Mouse (Mus musculus): ENCODE results near the gene Slc12a5. TPM values are rescaled to one million over a fixed set of nuclear protein-coding genes. Genes with fewer than 3 reads are reported as not detected.
A peak's percentile ranks its signal among the peaks of the same experiment; 100 is the strongest.

The Slc12a5 gene
- polyA plus RNA-seq, 1 experiment from 2014 or later = 0.57 TPM

DNA sequence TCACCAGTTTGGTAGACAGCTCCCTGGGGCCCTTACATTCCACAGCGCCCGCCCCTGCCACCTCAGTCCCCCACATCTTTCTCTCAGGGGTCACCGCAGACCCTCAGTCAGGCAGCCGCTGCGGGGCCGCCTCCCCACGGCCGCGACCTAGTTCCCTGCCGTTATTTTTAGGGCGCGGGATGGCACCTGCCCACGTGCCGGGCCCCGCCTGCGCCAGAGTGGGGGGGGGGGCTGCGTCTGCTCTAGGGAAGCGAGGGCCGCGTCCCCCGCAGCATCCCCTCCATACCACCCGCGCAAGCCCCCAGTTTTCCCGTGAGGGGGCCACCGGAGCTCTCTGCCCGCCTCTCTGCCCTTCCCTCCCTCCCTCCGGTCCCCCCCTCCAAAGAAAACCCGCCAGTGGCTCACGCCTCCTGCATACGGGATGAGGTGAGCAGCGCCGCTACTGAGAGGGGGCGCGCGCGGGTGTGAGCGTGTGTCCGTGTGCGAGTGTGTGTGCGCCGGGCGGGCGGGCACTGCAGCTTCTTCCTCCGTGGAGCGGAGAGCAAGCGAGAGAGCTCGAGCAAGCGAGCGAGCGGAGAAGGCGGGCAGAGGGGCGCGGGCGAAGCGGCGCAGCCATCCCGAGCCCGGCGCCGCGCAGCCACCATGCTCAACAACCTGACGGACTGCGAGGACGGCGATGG, 7.3 kb downstream of the Slc12a5 start:
- Histone ChIP-seq H3K4me2 (peak overlapping the region; percentile 59), H3K36me3 (ENCODE audit: insufficient read depth) (no peaks in the 10 kb centered on the region), H3K4me3 (ENCODE audit: low read depth, low read length) (peak overlapping the region; percentile 21), H3K9ac (no peak overlapping the region), H3K27ac (ENCODE audit: low read depth) (no peak overlapping the region), H3K27me3 (ENCODE audit: insufficient read depth, low read length) (peaks cover 61% of the 10 kb centered on the region), H3K4me1 (ENCODE audit: insufficient read depth) (no peaks in the 10 kb centered on the region), H3K9me3 (ENCODE audit: low read depth, low read length) (no peaks in the 10 kb centered on the region)
- WGBS = 3% methylated on average over 64 of the region's 65 CpGs
- ATAC-seq (ENCODE audit: insufficient read depth) (peak; percentile 22; the same call in 1 of the 2 replicates), DNase-seq (no peak)
- TF ChIP-seq CTCF (IDR thresholded peaks at IDR 0.05; ENCODE audit: low read depth) = no peak

DNA sequence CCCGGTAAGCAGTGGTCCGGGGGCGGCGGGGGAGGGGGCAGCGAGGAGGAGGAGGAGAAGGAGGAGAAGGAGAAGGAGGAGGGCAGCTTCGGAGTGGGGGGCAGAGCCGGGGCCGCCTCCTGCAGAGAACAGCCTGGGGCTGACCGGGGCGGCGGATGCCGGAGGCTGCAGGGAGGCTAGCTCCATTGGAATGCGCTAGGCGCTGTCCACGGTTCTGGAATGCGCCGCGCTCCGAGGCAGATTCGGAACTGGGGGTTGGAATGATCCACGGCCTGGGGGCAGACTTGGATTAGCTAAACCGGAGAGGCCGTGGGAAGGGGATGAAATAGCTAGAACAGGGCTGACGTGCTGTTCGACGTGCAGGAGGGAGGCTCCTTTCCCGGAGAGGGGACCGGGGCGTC, 7.8 kb downstream of the Slc12a5 start:
- TF ChIP-seq CTCF (IDR thresholded peaks at IDR 0.05; ENCODE audit: low read depth) = no peak
- no peaks in the 10 kb centered on the region for H3K4me1 ChIP-seq (ENCODE audit: insufficient read depth)
- peak; percentile 84 for ATAC-seq (ENCODE audit: insufficient read depth)
- no peak overlapping the region for H3K27ac ChIP-seq (ENCODE audit: low read depth)
- no peak overlapping the region for H3K9ac ChIP-seq
- H3K27me3 ChIP-seq (ENCODE audit: insufficient read depth, low read length) = peaks cover 61% of the 10 kb centered on the region
- DNase-seq = peak; percentile 94
- no peaks in the 10 kb centered on the region for H3K9me3 ChIP-seq (ENCODE audit: low read depth, low read length)
- whole genome bisulfite sequencing = under 1% methylated on average over 29 of the region's 29 CpGs
- no peaks in the 10 kb centered on the region for H3K36me3 ChIP-seq (ENCODE audit: insufficient read depth)
- H3K4me3 ChIP-seq (ENCODE audit: low read depth, low read length) = peak overlapping the region; percentile 21
- peak overlapping the region; percentile 59 for H3K4me2 ChIP-seq

- 5% methylated on average over 21 of the region's 21 CpGs for WGBS
- ATAC-seq (ENCODE audit: insufficient read depth) (no peak), DNase-seq (no peak)
- no peak for TF ChIP-seq CTCF (IDR thresholded peaks at IDR 0.05; ENCODE audit: low read depth)
- no peaks in the 10 kb centered on the region for H3K36me3 ChIP-seq (ENCODE audit: insufficient read depth)
- no peak overlapping the region for H3K27ac ChIP-seq (ENCODE audit: low read depth)
- peaks cover 61% of the 10 kb centered on the region for H3K27me3 ChIP-seq (ENCODE audit: insufficient read depth, low read length)
- H3K9ac ChIP-seq = no peak overlapping the region
- no peaks in the 10 kb centered on the region for H3K4me1 ChIP-seq (ENCODE audit: insufficient read depth)
- no peak overlapping the region for H3K4me3 ChIP-seq (ENCODE audit: low read depth, low read length)
- H3K9me3 ChIP-seq (ENCODE audit: low read depth, low read length) = no peaks in the 10 kb centered on the region
- H3K4me2 ChIP-seq = no peak overlapping the region
Observed at GRCm38 (mm10) chr2:164969348-164969781, 8.8 kb downstream of the Slc12a5 start.

DNA sequence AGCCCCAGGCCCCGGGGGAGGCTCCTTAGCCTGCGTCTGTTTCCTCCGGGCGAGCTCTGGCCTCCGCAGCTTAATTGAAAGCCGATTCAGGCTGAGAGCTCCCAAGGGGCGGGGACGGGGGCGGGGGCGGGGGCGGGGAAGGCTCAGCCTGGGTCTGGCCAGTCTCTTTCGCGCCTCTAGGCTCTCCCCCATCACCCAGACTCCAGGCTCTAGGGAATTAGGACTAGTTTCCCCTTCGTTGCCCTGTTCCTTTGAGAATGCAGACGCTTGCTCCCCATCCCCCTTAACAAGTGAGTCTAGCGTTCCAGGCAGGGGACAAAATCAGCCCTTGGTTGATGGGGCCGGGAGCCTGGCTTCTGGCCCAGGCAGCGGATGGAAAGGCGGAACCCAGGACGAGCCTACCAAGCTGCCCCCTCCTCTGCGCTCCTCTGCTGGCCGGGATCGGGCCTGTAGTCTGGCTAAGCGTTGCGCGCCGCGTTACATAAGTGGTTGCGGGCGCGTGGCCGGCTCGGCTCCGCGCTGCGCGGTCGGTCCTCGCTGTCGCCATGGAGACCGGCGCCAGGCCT, 10.1 kb downstream of the Slc12a5 start:
- Histone ChIP-seq H3K27ac (ENCODE audit: low read depth) (no peak overlapping the region), H3K4me3 (ENCODE audit: low read depth, low read length) (no peak overlapping the region), H3K4me2 (peak overlapping the region; percentile 39), H3K4me1 (ENCODE audit: insufficient read depth) (no peaks in the 10 kb centered on the region), H3K27me3 (ENCODE audit: insufficient read depth, low read length) (peaks cover 61% of the 10 kb centered on the region), H3K9me3 (ENCODE audit: low read depth, low read length) (no peaks in the 10 kb centered on the region), H3K36me3 (ENCODE audit: insufficient read depth) (no peaks in the 10 kb centered on the region), H3K9ac (no peak overlapping the region)
- TF ChIP-seq CTCF (IDR thresholded peaks at IDR 0.05; ENCODE audit: low read depth) = no peak
- DNase-seq = peak; percentile 45
- 0 out of 2 replicates have a peak, but pooled peaks have one; percentile 35 for ATAC-seq (ENCODE audit: insufficient read depth)
- WGBS = 1% methylated on average over 42 of the region's 42 CpGs

GRCm38 (mm10) chr2:164972646-164973045, 12.0 kb downstream of the Slc12a5 start:
- no peak for ATAC-seq (ENCODE audit: insufficient read depth)

DNA sequence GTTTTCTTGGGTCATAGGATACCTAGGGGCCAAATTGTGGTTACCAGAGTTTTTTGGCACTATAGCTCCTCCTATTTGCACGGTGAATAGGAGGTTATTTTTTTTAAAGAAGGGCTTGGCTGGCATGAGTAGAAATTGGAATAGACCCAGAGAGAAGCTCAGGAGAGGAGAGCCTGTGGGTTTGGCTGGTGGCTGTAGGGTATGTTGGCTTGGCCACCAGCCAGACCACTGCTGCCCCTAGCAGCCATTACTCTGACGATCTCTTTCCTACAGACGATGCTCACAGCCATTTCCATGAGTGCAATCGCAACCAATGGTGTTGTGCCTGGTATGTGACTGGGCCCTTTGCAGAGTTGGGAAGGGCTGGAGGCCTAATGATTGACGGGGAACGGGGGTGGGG, 15.0 kb downstream of the Slc12a5 start:
- no peak overlapping the region for H3K4me3 ChIP-seq (ENCODE audit: low read depth, low read length)
- peaks cover 17% of the 10 kb centered on the region for H3K27me3 ChIP-seq (ENCODE audit: insufficient read depth, low read length)
- H3K4me2 ChIP-seq = no peak overlapping the region
- ATAC-seq (ENCODE audit: insufficient read depth) (no peak), DNase-seq (no peak)
- H3K9me3 ChIP-seq (ENCODE audit: low read depth, low read length) = no peaks in the 10 kb centered on the region
- WGBS = 65% methylated on average over 6 of the region's 6 CpGs
- TF ChIP-seq CTCF (IDR thresholded peaks at IDR 0.05; ENCODE audit: low read depth) = no peak
- no peak overlapping the region for H3K9ac ChIP-seq
- H3K4me1 ChIP-seq (ENCODE audit: insufficient read depth) = no peaks in the 10 kb centered on the region
- no peak overlapping the region for H3K27ac ChIP-seq (ENCODE audit: low read depth)
- no peaks in the 10 kb centered on the region for H3K36me3 ChIP-seq (ENCODE audit: insufficient read depth)

More at GRCm38 (mm10) chr2:164972646-164973045, 12.0 kb downstream of the Slc12a5 start:
- no peaks in the 10 kb centered on the region for H3K9me3 ChIP-seq (ENCODE audit: low read depth, low read length)
- H3K4me1 ChIP-seq (ENCODE audit: insufficient read depth) = no peaks in the 10 kb centered on the region
- H3K27ac ChIP-seq (ENCODE audit: low read depth) = no peak overlapping the region
- H3K4me3 ChIP-seq (ENCODE audit: low read depth, low read length) = no peak overlapping the region
- no peak for TF ChIP-seq CTCF (IDR thresholded peaks at IDR 0.05; ENCODE audit: low read depth)
- peaks cover 46% of the 10 kb centered on the region for H3K27me3 ChIP-seq (ENCODE audit: insufficient read depth, low read length)
- H3K9ac ChIP-seq = no peak overlapping the region
- no peaks in the 10 kb centered on the region for H3K36me3 ChIP-seq (ENCODE audit: insufficient read depth)
- DNase-seq = no peak
- no peak overlapping the region for H3K4me2 ChIP-seq
- 42% methylated on average over 5 of the region's 5 CpGs for WGBS

GRCm38 (mm10) chr2:164979749-164980148, 19.1 kb downstream of the Slc12a5 start:
- Histone ChIP-seq H3K4me1 (ENCODE audit: insufficient read depth) (no peaks in the 10 kb centered on the region), H3K4me2 (no peak overlapping the region), H3K27me3 (ENCODE audit: insufficient read depth, low read length) (no peaks in the 10 kb centered on the region), H3K36me3 (ENCODE audit: insufficient read depth) (no peaks in the 10 kb centered on the region), H3K9ac (no peak overlapping the region), H3K9me3 (ENCODE audit: low read depth, low read length) (no peaks in the 10 kb centered on the region), H3K27ac (ENCODE audit: low read depth) (no peak overlapping the region), H3K4me3 (ENCODE audit: low read depth, low read length) (no peak overlapping the region)
- DNase-seq (peak; percentile 91), ATAC-seq (ENCODE audit: insufficient read depth) (no peak)
- WGBS = 17% methylated on average over 7 of the region's 7 CpGs
- TF ChIP-seq CTCF (IDR thresholded peaks at IDR 0.05; ENCODE audit: low read depth) = no peak

All from lung, embryonic 14.5 days (tissue).